Mouse (Mus musculus) olfactory bulb, adult 2 months (tissue): ENCODE data around the gene Entpd7.

Source experiments
- CTCF ChIP-seq: fragments of 200-500 bp; IDR thresholded peaks from 2 replicates; pipeline ENCODE4 v1.5.1; 2012; ENCODE audit warnings: low read depth, mild to moderate bottlenecking, low read length, moderate library complexity; ENCODE audit not compliant: insufficient read depth
- POLR2A ChIP-seq: fragments of 200-500 bp; IDR thresholded peaks from 2 replicates; pipeline ENCODE4 v1.6.1; 2012; ENCODE audit warnings: mild to moderate bottlenecking, low read depth, low read length, moderate library complexity; ENCODE audit not compliant: insufficient read depth

GRCm38 (mm10) chr19:43689419-43690246 lies at the start of gene Entpd7:
- TF ChIP-seq CTCF: no peak; the same call in 1 of the 2 replicates
- peak; percentile 89 for TF ChIP-seq POLR2A
